Mouse (Mus musculus) frontal cortex, adult 2 months (tissue): ENCODE measurements at regions not wholly inside any gene's neighbourhood (a gene's known extent, or its start where the extent isn't known, plus 50 kb on each side); places are given as distances from the start of the nearest gene placed in this dataset.

Experiments used
- DNase-seq, 2 experiments: peaks; one replicate each; pipeline ENCODE4 v3.0.0; 2022; ENCODE audit warnings: low spot score in 1 of 2; ENCODE audit errors: extremely low spot score in 1 of 2

DNA sequence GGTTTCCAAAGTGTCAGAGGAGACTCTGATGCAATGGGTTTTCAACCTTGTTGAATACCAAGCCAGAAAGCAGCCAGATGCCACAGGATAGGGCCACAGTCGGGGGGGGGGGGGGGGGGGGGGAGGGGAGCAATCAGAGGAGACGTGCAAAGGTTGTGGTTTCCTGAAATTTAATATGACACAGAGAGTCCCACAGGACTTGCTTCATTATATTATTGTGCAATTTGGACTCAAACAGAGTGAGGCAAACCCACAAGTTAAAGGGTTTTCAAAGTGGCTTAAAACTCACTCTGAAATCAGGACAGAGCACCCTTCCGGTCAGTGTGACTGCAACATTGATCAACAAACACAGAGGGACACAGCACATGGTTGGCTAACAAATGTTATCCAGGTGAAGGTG lies 259.4 kb upstream of the Fn1 start:
- no peak for DNase-seq

DNA sequence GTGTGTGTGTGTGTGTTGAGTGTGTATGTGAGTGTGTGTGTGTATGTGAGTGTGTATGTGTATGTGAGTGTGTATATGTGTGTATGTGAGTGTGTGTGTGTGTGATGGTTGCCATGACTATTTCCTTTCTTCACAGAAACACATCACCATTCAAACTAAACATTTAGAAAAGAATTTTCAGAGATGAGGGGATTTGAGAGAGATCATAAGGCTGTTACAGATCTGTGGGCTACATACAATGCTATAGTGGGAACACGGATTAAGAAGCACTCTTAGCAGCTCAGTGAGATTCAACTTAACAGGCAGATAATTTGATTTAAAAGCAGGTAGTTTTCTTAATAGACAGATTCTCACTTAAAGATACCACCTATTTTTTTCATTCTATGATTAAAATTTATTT lies 257.1 kb upstream of the Fn1 start:
- DNase-seq, result no peak

- DNase-seq, result no peak
Observed at GRCm38 (mm10) chr1:71909508-71910124, 256.6 kb upstream of the Fn1 start.

DNA sequence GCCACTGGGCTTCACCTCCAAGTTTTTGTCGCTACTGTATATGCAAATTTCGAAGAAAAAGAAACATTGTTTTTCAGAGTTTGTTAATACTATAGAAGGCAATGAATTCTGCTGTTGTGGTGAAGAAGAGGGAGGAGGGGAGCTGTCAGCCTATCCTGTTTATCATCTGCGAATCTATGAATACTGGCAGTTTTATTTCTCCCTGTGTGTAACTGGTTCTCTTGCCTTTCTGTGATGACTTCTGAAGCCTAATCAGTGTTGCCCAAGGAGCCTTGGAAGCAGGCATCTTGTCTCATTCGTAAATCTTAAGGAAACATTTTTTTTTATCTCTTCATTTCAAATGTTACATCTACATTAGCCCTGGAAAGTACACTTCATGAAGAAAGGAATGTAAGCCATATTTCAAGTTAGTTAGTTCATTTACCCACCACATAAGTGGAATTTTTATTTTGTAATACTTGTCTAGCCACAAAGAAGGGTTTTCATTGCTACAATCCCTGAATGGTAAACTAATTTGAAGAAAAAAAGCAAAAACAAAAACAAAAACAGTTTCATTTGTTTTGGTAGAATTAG lies 251.5 kb upstream of the Fn1 start:
- no peak for DNase-seq

GRCm38 (mm10) chr1:71900106-71901074 lies 247.4 kb upstream of the Fn1 start:
- no peak for DNase-seq

- no peak for DNase-seq
Observed at GRCm38 (mm10) chr1:71899128-71899527, 246.1 kb upstream of the Fn1 start.

DNA sequence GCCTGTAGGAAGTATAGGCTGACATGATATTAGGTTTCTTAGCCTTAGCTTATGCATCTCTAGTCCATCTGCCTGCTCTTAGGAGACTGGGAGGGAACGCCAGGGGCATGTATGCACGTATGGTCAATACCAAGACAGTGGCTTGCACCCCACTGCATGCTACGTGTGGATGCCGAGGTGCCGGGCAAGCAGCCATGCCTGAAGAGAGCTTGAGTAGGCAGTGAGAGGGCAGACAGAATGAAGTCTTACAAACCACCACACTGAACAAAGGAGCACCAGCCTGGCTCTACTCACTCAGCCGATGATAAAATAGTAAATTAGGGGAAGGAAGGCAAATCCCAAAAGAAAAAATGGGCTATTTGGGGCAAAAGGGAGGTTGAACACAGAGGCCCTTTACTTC lies 245.2 kb upstream of the Fn1 start:
- peak in 1 of 2 experiments; percentile 31 for DNase-seq

DNA sequence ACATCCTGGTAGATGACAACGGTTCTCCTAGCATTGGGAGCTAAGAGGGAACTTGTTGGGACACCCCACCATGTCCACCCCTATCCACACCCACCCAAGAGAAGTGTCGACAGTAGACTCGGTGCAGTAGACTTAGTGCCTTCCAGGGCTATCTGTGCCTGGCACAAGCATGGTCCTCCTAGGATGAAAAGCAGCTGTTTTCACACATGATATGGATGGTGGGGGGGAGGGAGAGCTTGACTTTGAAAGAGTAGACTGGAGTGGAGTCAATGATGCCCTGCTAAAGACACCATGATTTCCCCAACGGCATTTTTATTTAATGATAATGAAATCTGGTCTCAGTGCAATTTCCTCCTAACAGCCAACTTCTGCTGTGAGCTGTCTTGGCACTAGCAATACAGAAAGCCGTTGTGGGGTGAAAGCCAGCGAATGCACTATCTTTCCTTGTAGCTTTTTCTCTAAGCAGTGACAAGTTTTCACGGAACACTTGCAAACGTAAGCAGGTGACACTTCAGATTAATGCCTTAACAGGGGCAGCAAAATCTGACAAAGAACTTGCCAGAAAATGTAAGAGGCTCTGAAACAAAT lies 244.6 kb upstream of the Fn1 start:
- peak in 1 of 2 experiments; percentile 54 for DNase-seq

DNA sequence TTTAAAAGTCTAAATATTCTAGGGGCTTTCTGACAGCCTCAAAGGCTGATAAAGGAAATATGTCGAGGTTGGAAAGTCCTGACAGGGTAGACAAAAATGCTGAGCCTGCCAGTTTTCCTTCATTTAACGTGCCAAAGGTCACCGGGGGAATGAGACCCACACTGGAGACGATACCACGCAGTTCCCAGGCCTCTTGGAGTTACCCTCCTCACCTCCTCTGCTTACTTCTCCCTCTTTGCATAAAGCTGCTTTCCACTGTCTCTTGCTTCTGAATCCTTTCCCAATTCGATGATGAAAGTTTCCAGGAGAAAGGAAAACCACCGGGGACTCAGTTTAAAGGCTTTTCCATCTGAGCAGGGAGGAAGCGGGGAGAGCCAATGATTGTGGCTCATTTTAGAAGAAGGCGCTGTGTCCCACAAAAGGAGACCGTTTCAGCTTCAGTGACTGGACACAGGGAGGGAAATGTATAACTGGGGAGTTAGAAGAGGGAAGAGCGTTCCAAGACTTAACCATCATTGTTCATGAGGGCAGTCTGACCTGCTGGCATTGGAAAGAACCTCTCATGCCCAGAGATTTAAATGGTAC lies 243.2 kb upstream of the Fn1 start:
- no peak for DNase-seq

DNA sequence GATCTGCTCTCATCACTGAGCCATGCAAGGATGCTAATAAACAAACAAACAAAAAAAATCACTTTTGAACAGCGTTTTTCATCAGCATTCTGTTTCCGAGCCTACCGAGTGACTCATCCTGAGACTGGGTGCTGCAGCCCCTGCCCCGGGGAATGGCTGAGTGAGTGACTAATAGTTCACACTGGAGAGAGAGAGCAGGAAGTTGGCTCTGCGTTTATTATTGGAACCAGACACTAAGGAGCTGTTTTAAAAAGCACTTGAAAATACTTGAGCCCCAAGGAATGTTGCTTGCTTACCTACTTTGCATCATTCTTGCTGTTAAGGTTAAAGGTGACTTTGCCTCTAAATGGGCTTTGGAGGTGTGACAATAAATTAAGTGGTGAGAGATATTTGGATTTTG lies 240.6 kb upstream of the Fn1 start:
- no peak for DNase-seq

- DNase-seq, result no peak
Observed at GRCm38 (mm10) chr1:71887809-71888208, 234.8 kb upstream of the Fn1 start.

GRCm38 (mm10) chr1:71886903-71887302 lies 233.9 kb upstream of the Fn1 start:
- DNase-seq, result no peak

- no peak for DNase-seq
Observed at GRCm38 (mm10) chr1:71886233-71886632, 233.2 kb upstream of the Fn1 start.

DNA sequence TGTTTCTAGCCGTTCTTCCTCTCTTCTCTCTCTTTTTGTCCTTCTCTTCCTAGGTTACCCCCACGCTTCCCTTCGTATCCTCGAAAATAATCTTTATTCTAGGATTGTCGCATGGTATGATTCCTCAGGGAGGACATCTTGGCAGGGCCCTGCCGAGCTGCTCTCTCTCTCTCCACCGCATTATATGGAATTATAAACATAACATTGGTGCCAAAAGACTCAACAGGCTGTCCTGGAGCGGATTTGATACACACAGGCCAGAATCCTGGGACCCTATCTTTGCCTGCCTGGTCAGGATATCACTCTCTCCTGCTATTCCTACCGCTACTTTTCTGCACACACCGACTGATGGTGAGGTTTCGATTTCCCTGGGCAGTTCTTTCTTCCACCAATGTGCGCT lies 228.9 kb upstream of the Fn1 start:
- DNase-seq, result no peak

- no peak for DNase-seq
Observed at GRCm38 (mm10) chr1:71881191-71881590, 228.2 kb upstream of the Fn1 start.

GRCm38 (mm10) chr1:71880480-71880879 lies 227.5 kb upstream of the Fn1 start:
- no peak for DNase-seq

DNA sequence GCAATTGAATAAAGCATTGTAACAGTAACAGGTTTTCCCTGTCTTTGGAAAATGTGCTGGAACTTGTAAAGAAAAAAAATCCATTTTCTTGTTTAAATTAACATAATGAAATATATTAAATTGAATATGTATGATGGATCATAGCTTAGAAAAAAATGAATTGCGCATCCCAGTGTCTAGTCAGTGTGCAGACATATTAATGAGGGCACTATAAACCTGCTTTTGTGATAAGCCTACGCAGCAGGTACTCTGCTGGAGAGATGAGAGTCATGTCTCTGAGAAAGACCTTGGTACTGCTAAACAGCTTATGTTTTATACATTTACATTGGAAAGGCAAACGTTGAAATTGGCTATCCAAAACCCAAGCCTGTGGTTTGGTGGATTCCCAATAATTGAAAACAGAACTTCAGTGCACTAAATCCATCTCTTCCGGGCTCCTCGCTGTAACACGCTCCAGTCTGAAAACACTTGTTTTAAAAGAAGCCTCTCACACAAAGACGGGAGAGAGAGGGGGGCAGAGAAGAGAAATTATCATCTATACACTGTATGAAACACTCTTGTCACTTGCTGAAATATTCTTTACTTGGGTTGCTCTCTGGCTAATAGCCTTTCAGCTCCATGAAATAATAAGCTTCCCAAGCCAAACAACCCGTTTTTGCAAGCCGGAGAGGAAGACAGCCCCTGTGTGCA lies 223.9 kb upstream of the Fn1 start:
- DNase-seq, result no peak

GRCm38 (mm10) chr1:71874037-71874436 lies 221.0 kb upstream of the Fn1 start:
- no peak for DNase-seq

- DNase-seq, result no peak
Observed at GRCm38 (mm10) chr1:71865670-71866069, 212.7 kb upstream of the Fn1 start.

DNA sequence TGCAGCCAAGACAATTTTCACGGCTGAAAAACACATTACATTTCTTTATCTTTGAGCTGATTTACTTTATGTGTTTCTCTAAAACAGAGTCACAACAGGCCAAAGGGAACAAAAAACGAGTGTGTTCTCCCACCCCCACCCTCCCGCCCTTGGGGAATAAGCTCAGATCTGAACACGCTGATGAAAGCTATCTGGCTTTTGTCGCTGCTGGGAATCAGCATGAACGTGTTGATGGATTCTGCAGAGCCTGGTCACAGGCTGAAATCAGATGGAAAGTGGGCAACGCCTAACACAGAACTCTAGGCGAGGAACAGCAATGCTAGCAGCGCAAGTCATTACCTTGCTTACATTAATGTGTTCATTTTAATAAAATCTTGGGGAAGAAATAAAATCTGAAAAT lies 211.7 kb upstream of the Fn1 start:
- DNase-seq, result no peak
